Mouse (Mus musculus): ENCODE results near the gene Ifrd1. TPM values are rescaled to one million over a fixed set of nuclear protein-coding genes. Genes with fewer than 3 reads are reported as not detected.

Gene Ifrd1
- polyA plus RNA-seq, 1 experiment: 84.7 TPM

DNA sequence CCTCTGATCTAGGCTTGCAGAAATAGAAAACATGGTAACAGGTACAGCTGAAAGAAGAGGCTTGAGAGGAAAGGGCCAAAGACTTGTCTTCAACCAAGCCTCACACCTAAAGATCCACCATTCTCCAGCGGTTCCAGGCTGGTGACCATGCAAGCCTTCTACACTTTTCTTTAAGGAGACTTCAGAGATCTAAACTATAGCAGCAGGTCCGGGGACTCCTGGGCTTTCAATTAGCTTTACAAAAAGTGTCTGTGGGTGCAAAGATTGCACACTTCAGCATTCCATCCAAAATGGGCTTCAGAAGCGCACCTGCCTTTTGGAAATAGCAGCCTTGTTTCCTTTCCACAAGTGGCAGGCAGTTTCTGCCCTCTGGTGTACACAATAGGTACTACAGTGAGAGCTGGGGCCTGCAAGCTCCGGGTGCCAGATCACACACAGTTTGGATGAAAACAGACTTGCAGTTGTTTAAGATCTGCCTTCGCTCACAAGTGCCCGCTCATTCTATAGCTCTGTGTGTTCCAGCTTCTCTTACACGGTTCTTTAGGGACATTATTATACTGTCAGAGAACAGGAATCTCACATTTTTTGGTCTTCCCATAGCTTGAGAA, 48.4 kb downstream of the Ifrd1 start:
- Histone ChIP-seq H3K4me2 (ENCODE audit: low read depth) (no peak overlapping the region), H3K36me3 (ENCODE audit: control insufficient read depth, insufficient read depth) (peaks cover 46% of the 10 kb centered on the region), H3ac (ENCODE audit: control insufficient read depth, insufficient read length) (no peak overlapping the region), H3K27me3 (ENCODE audit: control insufficient read depth, insufficient read depth, insufficient read length) (no peaks in the 10 kb centered on the region), H3K4me3 (no peak overlapping the region), H3K79me2 (ENCODE audit: control insufficient read depth, insufficient read depth) (no peaks in the 10 kb centered on the region)
- TF ChIP-seq TCF12 (IDR thresholded peaks at IDR 0.05; ENCODE audit: insufficient read depth, poor library complexity, severe bottlenecking) (no peak), MYOD1 (IDR thresholded peaks at IDR 0.05; ENCODE audit: control insufficient read depth in 1 of 3, insufficient read length in 2 of 3, low read depth in 2 of 3) (peak in 1 of 3 experiments; percentile 12), POLR2AphosphoS2 (IDR thresholded peaks at IDR 0.05; ENCODE audit: insufficient read length, low read depth) (peak; percentile 71)

DNA sequence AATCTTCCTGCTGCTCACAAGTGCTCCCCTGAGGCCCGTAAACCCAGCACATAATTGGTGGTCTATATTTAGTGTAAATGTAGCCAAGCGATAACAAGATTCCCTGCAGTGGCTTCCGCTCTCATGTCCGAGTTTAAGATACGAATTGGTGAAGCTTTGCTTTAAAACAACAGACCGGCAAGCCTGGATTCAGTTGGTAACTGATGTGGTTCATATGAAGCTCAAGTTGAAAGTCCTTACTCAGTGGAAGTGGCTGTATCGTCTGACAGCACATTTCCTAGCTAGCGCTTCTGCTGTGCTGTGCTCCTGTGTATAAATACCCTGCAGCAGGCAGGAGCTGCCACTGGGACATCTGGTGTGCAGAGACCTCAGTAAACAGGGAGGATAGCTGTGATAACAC, 49.0 kb downstream of the Ifrd1 start, which contains the start of gene Lsmem1:
Gene Lsmem1, minus strand, starts transcription at position 189 of the 400 bp plus-strand sequence.
- Histone ChIP-seq H3K27me3 (ENCODE audit: control insufficient read depth, insufficient read depth, insufficient read length) (no peaks in the 10 kb centered on the region), H3ac (ENCODE audit: control insufficient read depth, insufficient read length) (no peak within 1 kb of the TSS), H3K4me2 (ENCODE audit: low read depth) (peak within 1 kb of the TSS; percentile 44), H3K79me2 (ENCODE audit: control insufficient read depth, insufficient read depth) (no peaks in the 10 kb centered on the region), H3K4me3 (no peak within 1 kb of the TSS), H3K36me3 (ENCODE audit: control insufficient read depth, insufficient read depth) (peaks cover 40% of the 10 kb centered on the region)
- no peak for TF ChIP-seq POLR2A (IDR thresholded peaks at IDR 0.05; ENCODE audit: insufficient read length, low read depth)
- TF ChIP-seq CEBPB (IDR thresholded peaks at IDR 0.05; ENCODE audit: insufficient read depth, poor library complexity, severe bottlenecking): no peak
- TF ChIP-seq REST (IDR thresholded peaks at IDR 0.05; ENCODE audit: insufficient read depth, insufficient read length): no peak
- TF ChIP-seq TCF12 (IDR thresholded peaks at IDR 0.05; ENCODE audit: insufficient read depth, poor library complexity, severe bottlenecking): no peak
- no peak for TF ChIP-seq MYOD1 (IDR thresholded peaks at IDR 0.05; ENCODE audit: control insufficient read depth in 1 of 3, insufficient read length in 2 of 3, low read depth in 2 of 3)
- TF ChIP-seq TCF3 (IDR thresholded peaks at IDR 0.05; ENCODE audit: insufficient read length, low read depth): no peak
- TF ChIP-seq E2F4 (IDR thresholded peaks at IDR 0.05; ENCODE audit: insufficient read depth): no peak
- TF ChIP-seq SRF (IDR thresholded peaks at IDR 0.05; ENCODE audit: control insufficient read depth, insufficient read length, low read depth): no peak
- no peak for TF ChIP-seq USF1 (IDR thresholded peaks at IDR 0.05; ENCODE audit: low read depth)
- no peak for TF ChIP-seq MAX (IDR thresholded peaks at IDR 0.05; ENCODE audit: low read depth)
- no peak for TF ChIP-seq MYOG (IDR thresholded peaks at IDR 0.05; ENCODE audit: control insufficient read depth in 1 of 3, insufficient read depth in 1 of 3, insufficient read length in 2 of 3, low read depth in 2 of 3)
- TF ChIP-seq POLR2AphosphoS2 (IDR thresholded peaks at IDR 0.05; ENCODE audit: insufficient read length, low read depth): no peak

DNA sequence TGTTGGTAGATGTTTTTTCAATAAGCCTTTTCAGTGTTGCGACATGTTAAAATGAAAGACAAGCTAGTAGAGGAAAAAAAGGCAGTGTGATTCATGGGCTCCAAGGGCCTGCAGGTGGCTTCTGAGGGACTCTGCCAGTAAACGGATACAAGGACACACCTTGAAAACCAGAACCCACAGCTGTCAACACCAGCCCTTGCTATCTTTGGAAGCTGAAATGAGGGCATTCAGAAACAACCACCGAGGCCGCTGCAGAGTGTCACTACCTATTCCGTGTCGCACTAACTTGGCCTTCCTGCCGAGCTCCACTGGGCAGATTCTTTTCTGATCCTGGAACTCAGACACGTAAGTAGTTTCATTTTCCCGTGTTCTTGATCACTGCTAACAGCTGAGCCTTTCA, 49.9 kb downstream of the Ifrd1 start:
- no peaks in the 10 kb centered on the region for H3K79me2 ChIP-seq (ENCODE audit: control insufficient read depth, insufficient read depth)
- H3ac ChIP-seq (ENCODE audit: control insufficient read depth, insufficient read length): no peak overlapping the region
- no peak overlapping the region for H3K4me3 ChIP-seq
- H3K4me2 ChIP-seq (ENCODE audit: low read depth): peak overlapping the region; percentile 58
- peaks cover 31% of the 10 kb centered on the region for H3K36me3 ChIP-seq (ENCODE audit: control insufficient read depth, insufficient read depth)
- TF ChIP-seq E2F4 (IDR thresholded peaks at IDR 0.05; ENCODE audit: insufficient read depth) (no peak), MYOD1 (IDR thresholded peaks at IDR 0.05; ENCODE audit: control insufficient read depth in 1 of 3, insufficient read length in 2 of 3, low read depth in 2 of 3) (peak in 1 of 3 experiments; percentile 58), CEBPB (IDR thresholded peaks at IDR 0.05; ENCODE audit: insufficient read depth, poor library complexity, severe bottlenecking) (peak; percentile 35; the same call in 1 of the 2 replicates), POLR2A (IDR thresholded peaks at IDR 0.05; ENCODE audit: insufficient read length, low read depth) (no peak), MAX (IDR thresholded peaks at IDR 0.05; ENCODE audit: low read depth) (no peak), POLR2AphosphoS2 (IDR thresholded peaks at IDR 0.05; ENCODE audit: insufficient read length, low read depth) (peak; percentile 52), MYOG (IDR thresholded peaks at IDR 0.05; ENCODE audit: control insufficient read depth in 1 of 3, insufficient read depth in 1 of 3, insufficient read length in 2 of 3, low read depth in 2 of 3) (peak in 1 of 3 experiments; percentile 69), USF1 (IDR thresholded peaks at IDR 0.05; ENCODE audit: low read depth) (no peak)
- no peaks in the 10 kb centered on the region for H3K27me3 ChIP-seq (ENCODE audit: control insufficient read depth, insufficient read depth, insufficient read length)

DNA sequence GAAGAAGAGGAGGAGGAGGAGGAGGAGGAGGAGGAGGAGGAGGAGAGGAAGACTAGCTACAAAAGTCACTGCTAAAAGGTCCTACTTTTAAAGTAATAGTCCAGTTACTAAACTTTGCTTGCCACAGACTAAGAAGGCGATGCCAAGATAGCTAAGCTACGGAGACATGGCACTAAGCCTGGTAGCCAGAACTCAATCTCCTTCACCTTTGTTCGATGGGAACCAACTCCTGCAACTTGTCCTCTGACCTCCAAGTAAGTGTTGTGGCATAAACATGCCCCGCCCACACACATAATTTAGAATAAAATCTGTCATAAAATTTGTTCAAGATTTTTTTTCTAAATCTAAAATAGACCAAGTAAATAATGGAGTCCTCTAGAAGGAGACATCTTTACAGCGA, 50.3 kb downstream of the Ifrd1 start:
- H3K27me3 ChIP-seq (ENCODE audit: control insufficient read depth, insufficient read depth, insufficient read length): no peaks in the 10 kb centered on the region
- H3K36me3 ChIP-seq (ENCODE audit: control insufficient read depth, insufficient read depth): peaks cover 28% of the 10 kb centered on the region
- no peak overlapping the region for H3K4me3 ChIP-seq
- TF ChIP-seq MYOD1 (IDR thresholded peaks at IDR 0.05; ENCODE audit: control insufficient read depth in 1 of 3, insufficient read length in 2 of 3, low read depth in 2 of 3): no peak
- no peak for TF ChIP-seq MYOG (IDR thresholded peaks at IDR 0.05; ENCODE audit: control insufficient read depth in 1 of 3, insufficient read depth in 1 of 3, insufficient read length in 2 of 3, low read depth in 2 of 3)
- TF ChIP-seq POLR2A (IDR thresholded peaks at IDR 0.05; ENCODE audit: insufficient read length, low read depth): no peak
- no peak overlapping the region for H3ac ChIP-seq (ENCODE audit: control insufficient read depth, insufficient read length)
- H3K79me2 ChIP-seq (ENCODE audit: control insufficient read depth, insufficient read depth): no peaks in the 10 kb centered on the region
- H3K4me2 ChIP-seq (ENCODE audit: low read depth): peak overlapping the region; percentile 58

DNA sequence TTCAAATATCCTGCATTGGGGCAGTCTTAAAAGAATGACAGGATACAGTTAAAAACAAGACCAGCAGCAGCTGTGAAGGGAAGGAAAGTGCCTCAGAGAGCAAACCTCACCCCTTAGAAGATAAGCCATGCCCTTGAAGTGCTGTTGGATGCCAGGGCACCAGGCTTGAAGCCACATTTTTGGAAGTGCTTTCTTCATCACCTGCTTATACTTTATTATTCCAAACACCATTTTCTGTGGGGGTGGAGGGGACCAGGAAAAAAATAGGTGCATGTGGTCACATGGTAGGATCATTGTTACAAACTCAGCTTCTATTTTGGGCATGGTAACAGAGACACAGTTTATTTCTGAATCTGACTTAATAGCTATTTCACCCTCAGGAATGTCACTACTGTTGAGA, 50.8 kb downstream of the Ifrd1 start:
- H3K79me2 ChIP-seq (ENCODE audit: control insufficient read depth, insufficient read depth): no peaks in the 10 kb centered on the region
- peaks cover 23% of the 10 kb centered on the region for H3K36me3 ChIP-seq (ENCODE audit: control insufficient read depth, insufficient read depth)
- H3K4me3 ChIP-seq: no peak overlapping the region
- TF ChIP-seq USF1 (IDR thresholded peaks at IDR 0.05; ENCODE audit: low read depth): peak; percentile 79
- TF ChIP-seq MYOG (IDR thresholded peaks at IDR 0.05; ENCODE audit: control insufficient read depth in 1 of 3, insufficient read depth in 1 of 3, insufficient read length in 2 of 3, low read depth in 2 of 3): peak in 2 of 3 experiments; percentile 46 to 63
- peak; percentile 15 to 68 (median 34) for TF ChIP-seq MYOD1 (IDR thresholded peaks at IDR 0.05; ENCODE audit: control insufficient read depth in 1 of 3, insufficient read length in 2 of 3, low read depth in 2 of 3)
- no peak for TF ChIP-seq SRF (IDR thresholded peaks at IDR 0.05; ENCODE audit: control insufficient read depth, insufficient read length, low read depth)
- no peak overlapping the region for H3ac ChIP-seq (ENCODE audit: control insufficient read depth, insufficient read length)
- H3K27me3 ChIP-seq (ENCODE audit: control insufficient read depth, insufficient read depth, insufficient read length): no peaks in the 10 kb centered on the region
- H3K4me2 ChIP-seq (ENCODE audit: low read depth): no peak overlapping the region
